Mouse (Mus musculus): ENCODE data around the gene Mup9. TPM values are rescaled to one million over a fixed set of nuclear protein-coding genes. Genes with fewer than 3 reads are reported as not detected.
"Not testable (repeated sequence)": the region's sequence is repeated elsewhere in the genome, so short reads cannot be mapped to it uniquely, and the experiment has no call there.

Mup9 gene
- not detected in 2 replicates for polyA plus RNA-seq (2012; rRNA removed)

- DNase-seq (ENCODE audit: extremely low spot score in 1 of 2, low spot score in 1 of 2): not testable (repeated sequence)
Measured at GRCm38 (mm10) chr4:60421852-60422251, at the start of gene Mup9. Gene Mup9 (minus strand): TSS chr4:60421952.

Other genes starting within 250 kb of the Mup9 start
- gene Mup8, start 199.4 kb downstream of the Mup9 start, polyA plus RNA-seq (2012; rRNA removed): not detected in 2 replicates
- gene Mup1, start 80.0 kb upstream of the Mup9 start, polyA plus RNA-seq (2012; rRNA removed): not detected in 2 replicates
- gene Mup10, start 160.2 kb upstream of the Mup9 start, polyA plus RNA-seq (2012; rRNA removed): not detected in 2 replicates
- 0.36 TPM in 1 of 2 replicates, not detected in the other for gene Mup11, start 240.5 kb upstream of the Mup9 start, polyA plus RNA-seq (2012; rRNA removed)

Measured in frontal cortex, adult 2 months (tissue).